Mouse (Mus musculus) liver, embryonic 11.5 days (tissue): ENCODE data around the gene Pald1. TPM values are rescaled to one million over a fixed set of nuclear protein-coding genes. Genes with fewer than 3 reads are reported as not detected.
A peak's percentile ranks its signal among the peaks of the same experiment; 100 is the strongest.

Experiments used
- ATAC-seq: fragments of 200-750 bp; cut with Nextera tagmentation; replicated peaks from 2 replicates; pipeline ENCODE4 v1.8.0; 2017; ENCODE audit warnings: moderate number of reproducible peaks, mild to moderate bottlenecking, moderate TSS enrichment, moderate library complexity; ENCODE audit not compliant: low FRiP score
- DNase-seq: peaks from one replicate; pipeline ENCODE4 v3.0.0-alpha.2; 2017; ENCODE audit warnings: low spot score
- H3K27ac ChIP-seq: fragments of 300-500 bp; sonication (generic); 2 replicates; pipeline ENCODE4 v1.5.1; 2014; ENCODE audit warnings: mild to moderate bottlenecking, low read depth, low read length, control low read depth
- H3K27me3 ChIP-seq: fragments of 300-500 bp; sonication (generic); replicated peaks from 2 replicates; pipeline ENCODE4 v1.6.1; 2014; ENCODE audit warnings: low read length, mixed read lengths; ENCODE audit not compliant: control insufficient read depth, insufficient read depth
- H3K36me3 ChIP-seq: fragments of 300-500 bp; sonication (generic); 2 replicates; pipeline ENCODE4 v1.6.1; 2014; ENCODE audit warnings: mild to moderate bottlenecking, low read length, moderate library complexity, mixed read lengths; ENCODE audit not compliant: control insufficient read depth, insufficient read depth
- H3K4me1 ChIP-seq: fragments of 300-500 bp; sonication (generic); replicated peaks from 2 replicates; pipeline ENCODE4 v1.6.1; 2014; ENCODE audit warnings: low read length, mixed read lengths; ENCODE audit not compliant: control insufficient read depth, insufficient read depth
- H3K4me2 ChIP-seq: fragments of 300-500 bp; sonication (generic); 2 replicates; pipeline ENCODE4 v1.6.1; 2014; ENCODE audit warnings: mild to moderate bottlenecking, control low read depth, moderate library complexity
- H3K4me3 ChIP-seq: fragments of 300-500 bp; sonication (generic); 2 replicates; pipeline ENCODE4 v1.5.1; 2014; ENCODE audit warnings: low read depth, low read length, control low read depth
- H3K9ac ChIP-seq: fragments of 300-500 bp; sonication (generic); 2 replicates; pipeline ENCODE4 v1.6.1; 2014; ENCODE audit warnings: low read depth, low read length, control low read depth
- H3K9me3 ChIP-seq: fragments of 300-500 bp; sonication (generic); 2 replicates; pipeline ENCODE4 v1.6.1; 2016; ENCODE audit warnings: low read length, inconsistent platforms, mixed read lengths; ENCODE audit not compliant: control insufficient read depth
- WGBS: fragments of 180-500 bp; shearing (Covaris S2); extraction: QIAGEN DNeasy Blood & Tissue Kit; methylation state at CpG from one replicate; pipeline ENCODE4 v1.1.7; 2014; 5-methylcytosine and 5-hydroxymethylcytosine counted together
- polyA plus RNA-seq: library from polyadenylated mRNA; unstranded; fragments of >200 nt; fragmentation: Nextera tagmentation; extraction: Ambion mirVana; gene quantifications from 2 replicates; pipeline ENCODE4 v1.2.1, GENCODE M21; 2014

Pald1 gene
- polyA plus RNA-seq, 1 experiment from 2014 or later = 17.0 TPM

DNA sequence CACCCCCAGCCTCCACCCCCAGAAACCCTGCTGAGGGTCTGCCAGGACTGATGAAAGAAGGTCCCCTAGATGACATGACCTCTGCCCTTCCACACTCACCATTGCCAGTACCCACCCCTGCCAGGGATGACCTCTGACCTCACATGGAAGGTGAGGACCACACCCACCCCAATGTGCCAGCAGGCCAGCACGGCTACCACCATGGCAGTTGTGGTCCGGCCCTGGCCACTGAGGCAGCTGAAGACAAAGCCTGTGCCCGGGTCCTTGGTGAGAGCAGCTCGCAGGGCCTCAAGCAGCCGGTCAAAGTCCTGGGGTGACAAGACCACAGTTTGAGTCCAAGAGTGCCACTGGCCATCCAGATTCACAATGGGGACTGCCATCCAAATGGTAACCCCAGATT lies 42.3 kb downstream of the Pald1 start:
- Histone ChIP-seq H3K4me3 (no peak overlapping the region), H3K36me3 (peaks cover 2% of the 10 kb centered on the region; the same call in 1 of the 2 replicates), H3K27ac (no peak overlapping the region), H3K9ac (no peak overlapping the region), H3K4me2 (no peak overlapping the region), H3K9me3 (no peaks in the 10 kb centered on the region), H3K27me3 (no peaks in the 10 kb centered on the region), H3K4me1 (0 out of 2 replicates have a peak, but pooled peaks cover 3% of the 10 kb centered on the region)
- DNase-seq (no peak), ATAC-seq (no peak)
- 87% methylated on average over 5 of the region's 5 CpGs for WGBS

- H3K9me3 ChIP-seq = no peaks in the 10 kb centered on the region
- no peak overlapping the region for H3K27ac ChIP-seq
- DNase-seq = no peak
- ATAC-seq = no peak
- no peak overlapping the region for H3K4me3 ChIP-seq
- H3K4me1 ChIP-seq = 0 out of 2 replicates have a peak, but pooled peaks cover 3% of the 10 kb centered on the region
- no peaks in the 10 kb centered on the region for H3K27me3 ChIP-seq
- WGBS = 67% methylated on average over 9 of the region's 9 CpGs
- H3K4me2 ChIP-seq = no peak overlapping the region
- H3K36me3 ChIP-seq = peaks cover 2% of the 10 kb centered on the region; the same call in 1 of the 2 replicates
- H3K9ac ChIP-seq = no peak overlapping the region
Measured at GRCm38 (mm10) chr10:61340247-61340646, 43.1 kb downstream of the Pald1 start.

GRCm38 (mm10) chr10:61339216-61339615 lies 44.1 kb downstream of the Pald1 start:
- Histone ChIP-seq H3K36me3 (peaks cover 1% of the 10 kb centered on the region; the same call in 1 of the 2 replicates), H3K9ac (no peak overlapping the region), H3K4me2 (no peak overlapping the region), H3K27me3 (no peaks in the 10 kb centered on the region), H3K9me3 (no peaks in the 10 kb centered on the region), H3K27ac (no peak overlapping the region), H3K4me1 (0 out of 2 replicates have a peak, but pooled peaks cover 3% of the 10 kb centered on the region), H3K4me3 (no peak overlapping the region)
- DNase-seq (no peak), ATAC-seq (no peak)
- WGBS = 83% methylated on average over 9 of the region's 9 CpGs

DNA sequence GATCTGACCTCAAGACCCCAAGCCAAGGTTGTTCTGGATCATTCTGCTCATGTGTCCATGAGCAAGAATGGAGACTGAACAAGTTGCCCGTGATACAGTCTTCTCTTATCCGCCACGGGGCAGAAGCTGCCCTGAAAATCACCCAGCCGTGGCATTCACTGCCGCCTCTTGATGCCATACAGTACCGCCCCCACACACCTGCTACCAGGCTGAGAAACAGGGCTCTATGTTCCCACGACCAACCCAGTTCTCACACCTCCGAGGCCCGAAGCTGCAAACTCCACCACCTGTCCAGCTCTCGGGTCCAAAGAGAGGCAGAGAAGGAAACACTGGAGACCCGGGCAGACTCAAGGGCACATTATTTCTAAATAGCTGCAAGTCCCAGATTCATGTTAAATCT lies 45.7 kb downstream of the Pald1 start:
- DNase-seq (no peak), ATAC-seq (no peak)
- no peak overlapping the region for H3K4me2 ChIP-seq
- H3K27me3 ChIP-seq = no peaks in the 10 kb centered on the region
- 86% methylated on average over 11 of the region's 11 CpGs for WGBS
- no peaks in the 10 kb centered on the region for H3K9me3 ChIP-seq
- H3K9ac ChIP-seq = no peak overlapping the region
- no peak overlapping the region for H3K4me3 ChIP-seq
- no peak overlapping the region for H3K27ac ChIP-seq
- peaks cover 4% of the 10 kb centered on the region; the same call in 1 of the 2 replicates for H3K36me3 ChIP-seq
- H3K4me1 ChIP-seq = 0 out of 2 replicates have a peak, but pooled peaks cover 3% of the 10 kb centered on the region

GRCm38 (mm10) chr10:61336592-61336991 lies 46.7 kb downstream of the Pald1 start:
- no peaks in the 10 kb centered on the region for H3K9me3 ChIP-seq
- ATAC-seq = no peak

DNA sequence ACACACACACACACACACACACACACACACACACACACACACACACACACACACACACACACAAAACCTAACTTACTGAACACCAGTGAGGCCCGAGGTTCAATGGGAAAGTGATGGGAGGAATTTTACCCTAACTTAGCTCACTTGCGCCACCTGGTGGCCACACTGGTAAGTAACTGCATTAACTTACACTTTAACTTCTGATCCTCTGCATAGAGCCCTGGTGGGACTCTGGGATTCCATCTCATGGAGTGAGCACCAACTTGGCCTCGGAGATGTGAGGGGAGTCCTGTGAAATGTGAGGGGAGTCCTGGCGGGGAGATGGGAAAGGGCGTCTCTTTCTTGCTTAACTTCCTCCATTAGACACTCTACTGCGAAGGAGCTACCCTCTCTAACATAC lies 47.2 kb downstream of the Pald1 start:
- H3K36me3 ChIP-seq = peaks cover 4% of the 10 kb centered on the region; the same call in 1 of the 2 replicates
- H3K27me3 ChIP-seq = no peaks in the 10 kb centered on the region
- DNase-seq = peak; percentile 71
- ATAC-seq = peak; percentile 18; the same call in 1 of the 2 replicates
- H3K9ac ChIP-seq = no peak overlapping the region
- H3K9me3 ChIP-seq = no peaks in the 10 kb centered on the region
- H3K27ac ChIP-seq = no peak overlapping the region
- H3K4me1 ChIP-seq = 0 out of 2 replicates have a peak, but pooled peaks cover 3% of the 10 kb centered on the region
- WGBS = 20% methylated on average over 6 of the region's 6 CpGs
- no peak overlapping the region for H3K4me2 ChIP-seq
- no peak overlapping the region for H3K4me3 ChIP-seq

More at GRCm38 (mm10) chr10:61336592-61336991, 46.7 kb downstream of the Pald1 start:
- Histone ChIP-seq H3K4me1 (0 out of 2 replicates have a peak, but pooled peaks cover 3% of the 10 kb centered on the region), H3K4me3 (no peak overlapping the region), H3K4me2 (no peak overlapping the region), H3K9ac (no peak overlapping the region), H3K27me3 (no peaks in the 10 kb centered on the region), H3K27ac (no peak overlapping the region), H3K36me3 (peaks cover 4% of the 10 kb centered on the region; the same call in 1 of the 2 replicates)
- no peak for DNase-seq
- WGBS = 68% methylated on average over 5 of the region's 5 CpGs

DNA sequence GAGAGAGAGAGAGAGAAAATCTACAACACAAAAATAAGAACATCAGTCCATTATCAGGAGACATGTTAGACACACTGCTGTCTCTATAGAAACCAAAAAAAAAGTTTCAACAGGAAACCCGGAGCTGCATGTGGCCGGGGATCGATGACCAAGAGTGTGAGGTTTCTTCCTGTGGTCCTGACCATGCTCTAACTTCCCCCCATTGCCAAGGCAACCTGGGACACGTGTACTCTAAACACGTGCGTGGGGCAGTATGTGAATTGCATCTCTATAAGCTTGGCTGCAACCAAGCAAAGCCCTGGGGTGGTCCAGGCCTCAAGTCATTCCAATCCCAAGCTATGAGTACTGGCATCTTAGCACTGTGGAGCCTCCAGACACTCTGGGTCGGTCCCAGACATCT lies 48.8 kb downstream of the Pald1 start:
- Histone ChIP-seq H3K27ac (no peak overlapping the region), H3K27me3 (no peaks in the 10 kb centered on the region), H3K4me2 (no peak overlapping the region), H3K4me1 (no peaks in the 10 kb centered on the region), H3K36me3 (peaks cover 4% of the 10 kb centered on the region; the same call in 1 of the 2 replicates), H3K9me3 (no peaks in the 10 kb centered on the region), H3K4me3 (no peak overlapping the region), H3K9ac (no peak overlapping the region)
- no peak for DNase-seq
- ATAC-seq = no peak
- WGBS = 47% methylated on average over 7 of the region's 7 CpGs

DNA sequence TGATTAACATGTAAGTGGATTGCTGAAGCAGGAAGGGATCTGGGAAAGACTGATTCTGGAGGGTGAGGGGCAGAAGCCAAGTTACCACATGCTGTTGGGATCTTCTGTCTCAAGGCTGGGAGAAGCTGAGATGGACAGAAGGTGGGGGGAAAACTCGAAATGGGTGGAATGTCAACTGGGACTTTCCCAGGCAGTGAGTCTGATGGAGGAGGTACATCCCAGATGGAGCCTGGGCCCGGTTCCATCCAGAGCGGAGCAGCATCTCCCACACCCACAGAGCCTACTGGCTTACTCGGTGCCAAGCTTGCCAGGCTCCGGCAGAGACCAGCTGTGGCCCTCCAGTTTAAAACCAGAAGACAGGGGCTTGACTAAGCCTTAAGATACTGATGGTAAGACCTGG lies 52.3 kb downstream of the Pald1 start:
- WGBS = 81% methylated on average over 5 of the region's 5 CpGs
- Histone ChIP-seq H3K9me3 (no peaks in the 10 kb centered on the region), H3K4me3 (no peak overlapping the region), H3K27ac (no peak overlapping the region), H3K4me1 (no peaks in the 10 kb centered on the region), H3K9ac (no peak overlapping the region), H3K27me3 (no peaks in the 10 kb centered on the region), H3K4me2 (no peak overlapping the region), H3K36me3 (peaks cover 4% of the 10 kb centered on the region; the same call in 1 of the 2 replicates)
- DNase-seq (no peak), ATAC-seq (no peak)

DNA sequence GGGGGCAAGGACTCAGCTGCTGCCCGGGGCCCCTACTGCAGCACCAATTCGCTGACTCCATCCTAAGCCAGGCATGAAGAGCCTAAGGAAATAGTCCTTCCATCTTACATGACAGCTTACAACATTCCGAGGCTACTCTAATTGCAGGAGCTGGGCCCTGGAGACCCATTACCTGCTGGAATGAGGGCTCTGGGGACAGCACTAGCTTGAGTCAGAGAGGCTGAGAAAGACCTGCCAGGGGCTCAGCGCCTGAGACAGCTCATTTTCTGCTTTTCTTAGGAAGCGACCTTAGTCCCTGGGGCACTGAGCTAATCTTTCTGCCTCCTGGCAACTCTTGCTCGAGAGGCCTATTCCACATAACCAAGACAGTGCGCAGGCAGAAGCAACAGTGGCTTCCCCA lies 54.4 kb downstream of the Pald1 start:
- no peak for ATAC-seq

More for the DNA sequence above, 54.4 kb downstream of the Pald1 start:
- 56% methylated on average over 7 of the region's 7 CpGs for WGBS
- Histone ChIP-seq H3K4me1 (no peaks in the 10 kb centered on the region), H3K4me2 (no peak overlapping the region), H3K27me3 (no peaks in the 10 kb centered on the region), H3K27ac (no peak overlapping the region), H3K4me3 (no peak overlapping the region), H3K9ac (no peak overlapping the region), H3K36me3 (peaks cover 4% of the 10 kb centered on the region; the same call in 1 of the 2 replicates), H3K9me3 (no peaks in the 10 kb centered on the region)
- no peak for DNase-seq
